Mouse (Mus musculus) olfactory bulb, adult 2 months (tissue): Measurements from ENCODE around the gene Dnmbp.

Experiments
- CTCF ChIP-seq: fragments of 200-500 bp; IDR thresholded peaks from 2 replicates; pipeline ENCODE4 v1.5.1; 2012; ENCODE audit warnings: low read depth, mild to moderate bottlenecking, low read length, moderate library complexity; ENCODE audit not compliant: insufficient read depth
- POLR2A ChIP-seq: fragments of 200-500 bp; IDR thresholded peaks from 2 replicates; pipeline ENCODE4 v1.6.1; 2012; ENCODE audit warnings: mild to moderate bottlenecking, low read depth, low read length, moderate library complexity; ENCODE audit not compliant: insufficient read depth

DNA sequence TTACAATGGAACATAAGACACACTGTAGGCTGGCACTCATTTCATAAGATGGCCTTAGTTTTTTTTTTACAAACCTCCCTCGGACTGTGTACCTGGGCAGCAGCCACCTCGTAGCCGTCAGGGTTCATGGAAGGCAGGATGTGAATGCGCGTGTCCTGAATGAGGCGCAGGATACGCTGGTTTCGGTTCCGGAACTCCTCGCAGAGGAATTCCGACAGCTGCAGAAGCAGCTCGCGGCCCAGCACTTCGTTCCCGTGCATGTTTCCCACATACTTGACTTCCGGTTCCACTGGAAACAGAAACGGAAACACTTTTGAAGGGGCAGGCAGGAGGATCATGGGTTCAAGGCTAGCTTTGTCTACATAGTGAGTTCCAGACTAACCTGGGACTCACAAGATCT, 40.7 kb upstream of the Dnmbp start:
- TF ChIP-seq CTCF: no peak
- TF ChIP-seq POLR2A: no peak
